Mouse (Mus musculus): ENCODE measurements at regions not wholly inside any gene's neighbourhood (a gene's known extent, or its start where the extent isn't known, plus 50 kb on each side); places are given as distances from the start of the nearest gene placed in this dataset.

DNA sequence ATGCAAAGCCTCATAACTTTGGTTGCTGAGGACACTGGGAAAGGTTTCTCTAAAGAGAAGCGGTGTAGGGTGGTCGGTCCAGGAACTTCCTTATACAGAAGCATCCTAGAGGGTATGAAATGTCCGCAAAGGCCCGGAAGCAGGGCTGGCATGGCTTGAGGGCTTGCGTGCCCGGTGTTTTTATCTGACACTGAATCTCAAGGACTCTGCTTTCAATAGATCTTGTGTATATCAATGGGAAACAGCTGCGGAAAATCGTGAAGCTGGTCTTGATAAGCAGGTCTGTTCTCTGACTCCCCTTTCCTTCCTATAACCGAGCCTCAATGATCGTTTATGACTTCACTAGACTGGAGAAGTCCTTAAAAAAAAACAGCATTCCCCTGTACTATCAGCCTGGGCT is 580.4 kb upstream of the Gm19410 start:
- no peak for DNase-seq (ENCODE audit: low spot score in 2 of 2)

DNA sequence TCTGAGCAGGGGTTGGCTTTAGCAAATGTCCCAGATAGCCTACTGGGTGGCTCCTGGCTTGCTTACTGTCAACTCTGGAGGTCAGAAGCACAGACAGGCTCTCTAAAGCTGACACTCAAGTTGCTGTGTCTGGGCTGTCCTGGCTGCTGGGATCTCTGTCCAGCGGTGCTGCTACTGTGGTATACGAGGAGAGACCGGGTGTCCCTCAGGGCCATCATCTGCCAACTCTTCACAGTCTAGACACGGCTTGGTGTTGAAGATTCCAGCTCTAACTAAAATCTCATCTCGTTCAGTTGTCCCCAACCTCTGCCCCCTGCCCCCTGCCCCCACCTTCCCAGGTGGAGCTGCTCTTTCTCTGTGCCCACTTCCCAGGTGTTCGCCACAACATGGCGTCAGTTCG is 577.1 kb upstream of the Gm19410 start:
- no peak for DNase-seq (ENCODE audit: low spot score in 2 of 2)

- no peak for DNase-seq (ENCODE audit: low spot score in 2 of 2)
These were observed 575.9 kb upstream of the Gm19410 start for GRCm38 (mm10) chr8:35189695-35190094.

GRCm38 (mm10) chr8:35192515-35192914 is 573.1 kb upstream of the Gm19410 start:
- DNase-seq (ENCODE audit: low spot score in 2 of 2), result no peak

- no peak for DNase-seq (ENCODE audit: low spot score in 2 of 2)
These were observed 571.8 kb upstream of the Gm19410 start for GRCm38 (mm10) chr8:35193771-35194170.

DNA sequence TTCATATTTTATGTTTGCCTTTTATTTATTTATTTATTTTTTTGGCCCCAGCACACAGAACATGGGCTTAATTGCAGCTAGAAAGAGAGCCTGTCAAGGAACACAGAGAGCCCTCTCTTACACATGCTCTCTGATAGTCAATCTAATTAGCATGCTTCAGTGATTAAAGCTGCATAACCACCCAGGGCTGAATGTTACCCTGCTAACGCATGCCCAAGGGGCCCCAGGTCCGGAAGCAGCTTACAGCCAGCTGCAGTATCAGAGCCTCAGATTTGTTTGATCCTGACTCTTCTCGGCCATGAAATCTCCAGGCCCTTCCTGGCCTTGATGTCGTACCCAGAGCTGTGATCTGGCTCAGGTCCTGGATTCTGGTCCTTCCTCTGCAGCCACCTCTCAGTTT is 569.4 kb upstream of the Gm19410 start:
- no peak for DNase-seq (ENCODE audit: low spot score in 2 of 2)

GRCm38 (mm10) chr8:35198766-35199165 is 566.8 kb upstream of the Gm19410 start:
- DNase-seq (ENCODE audit: low spot score in 2 of 2), result no peak

GRCm38 (mm10) chr8:35201416-35201815 is 564.2 kb upstream of the Gm19410 start:
- DNase-seq (ENCODE audit: low spot score in 2 of 2), result no peak

DNA sequence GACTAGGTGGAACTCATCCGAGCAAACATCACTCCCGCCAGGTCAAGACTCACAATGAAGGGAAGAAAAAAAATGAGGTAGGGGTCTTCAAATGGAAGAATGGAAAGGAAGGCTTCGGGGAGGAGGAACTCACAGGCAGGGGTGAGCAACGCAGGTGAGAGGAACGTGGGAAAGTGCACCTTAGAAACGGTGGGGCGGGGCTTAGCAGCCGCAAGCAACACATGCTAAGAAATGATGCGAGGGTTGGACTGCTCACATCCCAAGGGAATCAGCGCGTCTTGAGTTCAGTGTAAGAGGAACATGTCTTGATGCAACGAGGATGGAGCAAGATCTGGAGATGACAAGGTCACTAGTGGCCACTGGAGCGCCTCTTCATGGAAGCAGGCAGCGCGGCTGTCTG is 560.6 kb upstream of the Gm19410 start:
- DNase-seq (ENCODE audit: low spot score in 2 of 2), result no peak

GRCm38 (mm10) chr8:35205536-35205935 is 560.1 kb upstream of the Gm19410 start:
- peak in 1 of 2 experiments; percentile 29 for DNase-seq (ENCODE audit: low spot score in 2 of 2)

DNA sequence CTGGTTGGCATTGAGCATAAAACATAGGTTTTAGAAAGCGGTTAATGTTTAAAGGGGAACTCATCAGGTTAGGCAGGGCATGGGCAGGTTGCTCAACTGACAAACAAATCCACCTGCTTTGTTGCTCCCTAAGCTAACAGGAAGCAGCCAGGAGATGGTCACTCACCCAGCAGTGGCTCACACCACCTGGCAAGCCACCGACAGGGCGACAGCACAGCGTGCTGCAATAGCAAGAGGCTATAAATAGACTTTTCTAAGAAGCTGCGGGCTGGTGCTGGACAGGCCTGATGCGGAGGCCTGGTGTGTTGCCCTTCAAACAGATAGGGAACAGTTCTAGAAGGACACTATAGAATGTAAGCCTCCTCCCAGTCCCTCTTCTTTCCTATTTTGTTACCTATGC is 559.3 kb upstream of the Gm19410 start:
- no peak for DNase-seq (ENCODE audit: low spot score in 2 of 2)

DNA sequence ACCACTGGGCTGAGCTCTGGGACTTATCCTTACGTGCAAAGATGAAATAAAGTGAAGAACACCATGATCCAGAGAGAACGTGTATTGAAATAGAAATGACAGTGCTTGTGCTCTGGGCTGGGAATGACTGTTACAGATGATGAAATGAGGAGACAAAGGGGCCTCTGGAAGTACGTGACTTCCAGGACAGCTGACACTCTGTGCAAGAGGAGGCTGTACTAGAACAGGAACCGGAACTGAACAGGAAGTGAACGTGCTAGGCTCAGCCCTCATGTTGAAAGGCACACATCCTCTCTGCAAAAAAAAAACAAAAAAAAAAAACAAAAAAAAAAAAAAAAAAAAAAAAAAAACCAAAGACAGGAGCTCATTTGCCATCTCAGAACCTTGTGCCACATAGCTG is 557.2 kb upstream of the Gm19410 start:
- DNase-seq (ENCODE audit: low spot score in 2 of 2), result no peak

DNA sequence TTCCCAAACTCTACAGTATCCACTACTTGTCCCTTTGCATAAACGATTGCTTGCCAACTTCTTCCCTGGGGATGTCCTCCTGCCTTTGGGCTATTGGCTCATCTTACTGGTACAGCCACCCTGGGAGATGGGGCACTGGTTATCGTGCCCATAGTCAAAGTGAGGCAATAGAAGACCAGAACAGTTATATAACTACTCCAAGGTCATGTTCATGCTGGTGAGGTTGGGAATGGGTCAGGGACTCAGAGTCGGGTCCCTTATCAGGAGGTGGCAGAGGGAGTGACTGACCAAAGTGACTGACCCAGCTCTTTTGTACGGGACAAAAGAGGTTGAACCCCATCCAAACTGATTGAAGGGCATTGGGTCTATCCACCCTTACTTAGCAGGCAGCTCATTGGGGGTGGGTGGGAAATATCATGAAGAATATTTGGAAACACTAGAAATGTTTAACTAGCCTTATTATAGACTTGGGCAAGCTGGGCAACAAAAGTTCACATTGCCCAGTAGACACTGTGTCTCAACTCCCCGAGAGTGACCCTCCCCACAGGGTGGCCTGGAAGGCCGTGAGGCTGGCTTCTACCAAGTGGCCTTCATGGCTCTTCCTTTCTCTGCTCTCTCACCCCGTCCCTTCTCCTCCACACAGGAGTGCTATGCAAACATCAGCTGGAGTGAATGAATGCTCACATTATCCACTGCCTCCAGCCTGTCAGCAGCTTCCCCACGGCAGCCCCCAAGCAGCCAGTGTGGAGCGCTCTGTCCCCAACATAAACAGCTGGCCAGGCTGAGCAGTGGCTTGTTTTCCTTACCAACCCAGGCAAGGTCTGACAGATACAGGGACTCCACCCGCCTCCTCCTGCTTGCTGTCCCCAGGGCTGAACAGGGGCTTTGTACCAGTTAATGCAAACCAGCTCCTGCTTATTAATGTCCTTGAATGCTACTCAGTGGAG is 553.8 kb upstream of the Gm19410 start:
- DNase-seq (ENCODE audit: low spot score in 2 of 2), result no peak

DNA sequence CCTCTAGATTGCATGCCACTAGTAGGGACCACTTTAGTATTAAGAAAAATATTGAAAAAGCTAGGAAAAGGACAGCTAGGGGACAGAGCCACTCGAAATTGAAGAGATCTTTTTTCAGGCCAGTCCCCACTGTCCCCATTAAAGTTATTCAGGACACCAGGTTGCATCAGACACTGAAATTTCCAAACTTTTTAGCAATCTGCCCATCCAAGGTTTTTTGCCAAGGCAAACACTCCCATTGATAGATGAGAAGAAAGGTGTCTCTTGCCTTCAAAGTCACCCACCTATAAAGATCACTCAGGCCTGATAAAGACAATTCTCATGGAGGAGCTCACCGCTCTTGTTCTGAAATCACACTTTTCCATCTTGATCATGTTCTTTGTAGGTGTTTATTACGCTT is 552.1 kb upstream of the Gm19410 start:
- DNase-seq (ENCODE audit: low spot score in 2 of 2), result no peak

- DNase-seq (ENCODE audit: low spot score in 2 of 2), result no peak
These were observed 548.0 kb upstream of the Gm19410 start for GRCm38 (mm10) chr8:35217604-35218003.

DNA sequence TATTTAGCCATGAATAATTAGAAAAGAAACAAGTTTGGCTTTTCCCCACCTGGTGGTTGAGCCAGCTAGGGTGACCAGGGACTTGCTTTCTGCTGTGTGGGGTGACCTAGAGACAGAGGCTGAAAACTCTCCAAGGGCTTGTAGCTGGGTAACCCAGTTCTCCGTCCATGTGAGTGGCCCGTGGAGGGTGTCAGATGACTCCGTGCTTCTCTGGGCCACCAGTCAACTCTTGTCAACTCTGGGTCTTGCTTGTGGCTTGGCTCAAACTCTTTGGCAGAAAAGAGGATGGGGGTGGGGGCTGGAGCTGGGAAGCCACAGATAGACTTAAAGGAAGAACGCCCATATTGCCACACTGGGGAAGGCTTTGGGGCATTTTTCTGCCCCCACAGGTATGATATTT is 547.3 kb upstream of the Gm19410 start:
- no peak for DNase-seq (ENCODE audit: low spot score in 2 of 2)

DNA sequence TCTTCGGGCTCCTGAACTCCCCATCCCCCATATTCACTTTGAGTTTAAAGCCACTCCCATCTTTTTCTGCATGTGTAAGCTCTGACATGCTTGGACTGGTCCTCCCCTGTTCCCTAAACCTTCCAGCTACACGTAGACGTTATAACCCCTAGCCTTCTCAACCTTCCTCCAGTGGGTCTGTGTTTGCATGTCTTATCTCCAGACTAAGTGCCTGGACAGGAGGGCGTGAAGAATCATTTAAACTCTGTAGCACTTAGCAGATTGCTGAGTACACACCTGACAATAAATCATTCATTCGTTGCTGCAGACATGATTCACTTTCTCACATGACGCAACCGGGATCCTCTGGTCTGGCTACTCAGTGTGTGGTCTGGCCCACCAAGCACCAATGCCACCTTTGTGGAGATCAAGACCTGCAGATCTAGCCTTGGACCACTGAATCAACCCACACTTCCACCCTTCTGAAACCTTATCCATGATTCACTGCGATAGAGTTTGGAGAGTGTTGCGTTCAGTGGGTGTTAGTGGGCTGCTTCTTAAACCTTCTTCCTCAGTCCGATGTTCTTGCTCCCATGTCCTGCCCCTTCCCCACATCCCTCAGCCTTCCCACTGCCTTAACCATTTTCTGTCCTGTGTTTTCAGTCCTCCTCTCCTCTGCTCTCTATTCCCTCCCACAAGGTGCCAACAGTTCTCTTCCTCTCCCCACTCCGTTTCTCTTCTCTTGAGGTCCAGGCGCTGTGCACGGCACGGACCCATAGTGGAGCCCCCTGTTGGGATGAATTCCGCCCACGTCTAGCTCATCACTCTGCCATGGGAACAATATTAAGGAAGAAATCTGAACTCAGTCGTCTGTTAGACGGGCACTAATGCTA is 541.3 kb upstream of the Gm19410 start:
- DNase-seq (ENCODE audit: low spot score in 2 of 2), result no peak

GRCm38 (mm10) chr8:35224925-35225244 is 540.7 kb upstream of the Gm19410 start:
- DNase-seq (ENCODE audit: low spot score in 2 of 2), result no peak

- DNase-seq (ENCODE audit: low spot score in 2 of 2), result no peak
These were observed 538.5 kb upstream of the Gm19410 start for GRCm38 (mm10) chr8:35227079-35227478.

- DNase-seq (ENCODE audit: low spot score in 2 of 2), result no peak
These were observed 537.1 kb upstream of the Gm19410 start for GRCm38 (mm10) chr8:35228449-35228848.

DNA sequence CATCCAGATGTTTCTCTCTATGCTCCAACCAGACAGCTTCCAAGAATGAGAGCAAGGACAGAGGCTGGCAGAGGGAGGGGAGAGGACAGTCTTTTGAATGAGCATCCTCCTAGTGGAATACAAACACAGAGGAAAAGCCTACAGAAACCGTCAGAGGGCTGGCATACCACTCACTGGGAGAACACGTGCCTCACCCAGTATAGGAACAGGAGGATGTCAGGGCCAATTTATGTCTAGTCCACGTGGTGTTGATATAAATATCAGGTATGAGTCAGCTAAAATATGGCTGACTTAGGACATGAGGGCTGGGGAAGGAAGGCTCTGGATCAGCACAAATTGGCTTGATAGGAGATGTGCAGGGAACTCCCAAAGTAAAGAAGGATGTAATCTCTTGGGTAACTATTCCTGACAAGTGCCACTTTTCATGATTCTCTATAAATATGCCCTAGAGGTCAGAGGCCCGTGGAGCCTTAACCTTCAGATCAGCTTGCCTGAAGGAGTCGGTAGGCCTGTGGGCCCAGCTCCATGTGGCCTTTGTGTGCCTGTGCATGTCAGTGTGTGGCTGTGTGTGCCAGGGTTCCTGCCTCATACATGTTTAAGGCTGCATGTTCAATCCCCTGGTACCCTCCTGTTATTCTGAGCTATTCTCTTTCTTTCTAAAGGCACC is 531.9 kb upstream of the Gm19410 start:
- DNase-seq (ENCODE audit: low spot score in 2 of 2), result no peak

GRCm38 (mm10) chr8:35234436-35234835 is 531.2 kb upstream of the Gm19410 start:
- no peak for DNase-seq (ENCODE audit: low spot score in 2 of 2)
